Mouse (Mus musculus): Measurements from ENCODE around the gene Cdx2. TPM values are rescaled to one million over a fixed set of nuclear protein-coding genes. Genes with fewer than 3 reads are reported as not detected.
A peak's percentile ranks its signal among the peaks of the same experiment; 100 is the strongest.

Gene Cdx2
- polyA plus RNA-seq, 1 experiment from 2014 or later = not detected

GRCm38 (mm10) chr5:147302746-147303400 is 4.2 kb downstream of the Cdx2 start:
- WGBS = 5% methylated on average over 13 of the region's 13 CpGs
- Histone ChIP-seq H3K27ac (ENCODE audit: poor library complexity, severe bottlenecking) (no peak overlapping the region), H3K4me1 (replicated peaks) (peaks cover 27% of the 10 kb centered on the region)

GRCm38 (mm10) chr5:147302141-147302540 is 4.9 kb downstream of the Cdx2 start:
- no peaks in the 10 kb centered on the region for H3K9me3 ChIP-seq (replicated peaks)

More at GRCm38 (mm10) chr5:147302746-147303400, 4.2 kb downstream of the Cdx2 start:
- Histone ChIP-seq H3K4me2 (no peak overlapping the region), H3K36me3 (no peaks in the 10 kb centered on the region), H3K9ac (no peak overlapping the region), H3K27me3 (replicated peaks) (peaks cover 95% of the 10 kb centered on the region), H3K9me3 (replicated peaks) (no peaks in the 10 kb centered on the region), H3K4me3 (no peak overlapping the region)
- no peak for ATAC-seq (ENCODE audit: insufficient number of reproducible peaks, low FRiP score)

GRCm38 (mm10) chr5:147301781-147302070 is 5.3 kb downstream of the Cdx2 start:
- Histone ChIP-seq H3K9ac (no peak overlapping the region), H3K4me1 (replicated peaks) (peaks cover 22% of the 10 kb centered on the region), H3K36me3 (no peaks in the 10 kb centered on the region), H3K27me3 (replicated peaks) (peaks cover 96% of the 10 kb centered on the region), H3K4me3 (no peak overlapping the region), H3K9me3 (replicated peaks) (no peaks in the 10 kb centered on the region), H3K27ac (ENCODE audit: poor library complexity, severe bottlenecking) (no peak overlapping the region), H3K4me2 (no peak overlapping the region)
- WGBS = 1% methylated on average over 10 of the region's 10 CpGs
- ATAC-seq (ENCODE audit: insufficient number of reproducible peaks, low FRiP score) = no peak

More at GRCm38 (mm10) chr5:147302141-147302540, 4.9 kb downstream of the Cdx2 start:
- Histone ChIP-seq H3K9ac (no peak overlapping the region), H3K27ac (ENCODE audit: poor library complexity, severe bottlenecking) (no peak overlapping the region), H3K4me2 (no peak overlapping the region), H3K36me3 (no peaks in the 10 kb centered on the region), H3K4me3 (no peak overlapping the region), H3K4me1 (replicated peaks) (peaks cover 26% of the 10 kb centered on the region), H3K27me3 (replicated peaks) (peaks cover 96% of the 10 kb centered on the region)
- 3% methylated on average over 8 of the region's 8 CpGs for WGBS
- no peak for ATAC-seq (ENCODE audit: insufficient number of reproducible peaks, low FRiP score)

- 0 out of 2 replicates have a peak overlapping the region, but pooled peaks have one; percentile 7 for H3K4me3 ChIP-seq
- WGBS = under 1% methylated on average over 21 of the region's 21 CpGs
- H3K4me1 ChIP-seq (replicated peaks) = peaks cover 16% of the 10 kb centered on the region
These were observed 5.9 kb downstream of the Cdx2 start for GRCm38 (mm10) chr5:147300917-147301780.

DNA sequence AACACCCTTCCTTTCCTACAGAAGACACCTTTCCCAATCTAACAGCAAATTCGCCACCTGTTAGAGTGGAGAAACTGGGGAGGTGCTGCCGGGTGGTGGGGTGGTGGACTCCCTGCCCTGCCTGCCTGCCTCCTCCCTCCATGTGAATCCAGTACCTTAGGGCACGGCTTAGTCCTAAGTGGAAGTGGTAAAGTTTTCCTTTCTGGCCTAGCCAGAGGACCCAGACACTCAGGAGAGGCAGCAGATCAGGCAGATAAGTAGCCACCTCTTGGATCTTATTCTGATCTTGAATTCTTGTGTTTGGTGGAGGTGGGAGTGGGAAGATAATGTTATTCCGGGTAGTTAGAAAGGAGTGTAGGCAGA is 7.1 kb downstream of the Cdx2 start:
- H3K36me3 ChIP-seq = no peaks in the 10 kb centered on the region
- ATAC-seq (ENCODE audit: insufficient number of reproducible peaks, low FRiP score) = no peak
- H3K4me1 ChIP-seq (replicated peaks) = peaks cover 14% of the 10 kb centered on the region
- peak overlapping the region; percentile 37 for H3K4me3 ChIP-seq
- no peaks in the 10 kb centered on the region for H3K9me3 ChIP-seq (replicated peaks)
- H3K27ac ChIP-seq (ENCODE audit: poor library complexity, severe bottlenecking) = no peak overlapping the region
- H3K27me3 ChIP-seq (replicated peaks) = peaks cover 92% of the 10 kb centered on the region
- H3K4me2 ChIP-seq = peak overlapping the region; percentile 66
- no peak overlapping the region for H3K9ac ChIP-seq
- WGBS = under 1% methylated on average over 4 of the region's 4 CpGs

More at GRCm38 (mm10) chr5:147300917-147301780, 5.9 kb downstream of the Cdx2 start:
- Histone ChIP-seq H3K36me3 (no peaks in the 10 kb centered on the region), H3K9ac (no peak overlapping the region), H3K9me3 (replicated peaks) (no peaks in the 10 kb centered on the region), H3K4me2 (no peak overlapping the region), H3K27ac (ENCODE audit: poor library complexity, severe bottlenecking) (no peak overlapping the region), H3K27me3 (replicated peaks) (peaks cover 94% of the 10 kb centered on the region)
- no peak for ATAC-seq (ENCODE audit: insufficient number of reproducible peaks, low FRiP score)

GRCm38 (mm10) chr5:147299255-147300000 is 7.6 kb downstream of the Cdx2 start:
- WGBS = 1% methylated on average over 40 of the region's 41 CpGs
- H3K9me3 ChIP-seq (replicated peaks) = no peaks in the 10 kb centered on the region
- peak overlapping the region; percentile 66 for H3K4me2 ChIP-seq
- peaks cover 92% of the 10 kb centered on the region for H3K27me3 ChIP-seq (replicated peaks)
- peaks cover 14% of the 10 kb centered on the region for H3K4me1 ChIP-seq (replicated peaks)
- H3K4me3 ChIP-seq = peak overlapping the region; percentile 37
- H3K9ac ChIP-seq = no peak overlapping the region; the same call in 1 of the 2 replicates
- ATAC-seq (ENCODE audit: insufficient number of reproducible peaks, low FRiP score) = peak; percentile 55
- no peak overlapping the region for H3K27ac ChIP-seq (ENCODE audit: poor library complexity, severe bottlenecking)
- no peaks in the 10 kb centered on the region for H3K36me3 ChIP-seq

GRCm38 (mm10) chr5:147297249-147297648 is 9.8 kb downstream of the Cdx2 start:
- Histone ChIP-seq H3K9ac (no peak overlapping the region), H3K4me3 (no peak overlapping the region), H3K27me3 (replicated peaks) (peaks cover 91% of the 10 kb centered on the region), H3K36me3 (no peaks in the 10 kb centered on the region), H3K4me1 (replicated peaks) (peaks cover 30% of the 10 kb centered on the region), H3K4me2 (no peak overlapping the region), H3K9me3 (replicated peaks) (no peaks in the 10 kb centered on the region), H3K27ac (ENCODE audit: poor library complexity, severe bottlenecking) (no peak overlapping the region)
- 49% methylated on average over 4 of the region's 5 CpGs for WGBS
- no peak for ATAC-seq (ENCODE audit: insufficient number of reproducible peaks, low FRiP score)

DNA sequence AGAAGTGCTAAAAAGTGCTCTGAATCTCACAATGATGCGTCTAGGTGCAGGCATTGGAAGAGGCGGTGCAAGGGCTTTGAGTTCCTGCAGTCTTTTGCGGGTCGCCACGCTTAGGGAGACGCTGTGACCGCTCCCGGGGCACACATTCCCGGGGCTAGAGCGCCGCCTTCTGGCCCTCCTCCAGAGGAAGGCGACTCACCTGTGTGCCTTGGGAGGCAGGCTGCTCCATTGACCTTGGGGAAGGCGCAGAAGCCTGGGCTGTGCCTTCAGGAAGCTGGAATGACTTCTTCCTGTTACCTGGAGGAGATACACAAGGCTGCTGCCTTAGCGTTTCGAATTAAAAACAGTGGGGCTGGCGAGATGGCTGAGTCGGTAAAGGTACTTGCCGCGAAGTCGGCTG is 12.9 kb downstream of the Cdx2 start:
- peaks cover 21% of the 10 kb centered on the region for H3K4me1 ChIP-seq (replicated peaks)
- no peak overlapping the region for H3K4me3 ChIP-seq
- peaks cover 74% of the 10 kb centered on the region for H3K27me3 ChIP-seq (replicated peaks)
- H3K9me3 ChIP-seq (replicated peaks) = no peaks in the 10 kb centered on the region
- no peak overlapping the region for H3K9ac ChIP-seq
- 10% methylated on average over 20 of the region's 20 CpGs for WGBS
- H3K4me2 ChIP-seq = no peak overlapping the region
- H3K27ac ChIP-seq (ENCODE audit: poor library complexity, severe bottlenecking) = no peak overlapping the region
- no peak for ATAC-seq (ENCODE audit: insufficient number of reproducible peaks, low FRiP score)
- no peaks in the 10 kb centered on the region for H3K36me3 ChIP-seq

- Histone ChIP-seq H3K9me3 (replicated peaks) (no peaks in the 10 kb centered on the region), H3K4me1 (replicated peaks) (peaks cover 21% of the 10 kb centered on the region), H3K36me3 (no peaks in the 10 kb centered on the region), H3K4me3 (no peak overlapping the region), H3K4me2 (peak overlapping the region; percentile 10), H3K27ac (ENCODE audit: poor library complexity, severe bottlenecking) (no peak overlapping the region), H3K27me3 (replicated peaks) (peaks cover 68% of the 10 kb centered on the region), H3K9ac (no peak overlapping the region)
- 13% methylated on average over 18 of the region's 18 CpGs for WGBS
- peak; percentile 73; the same call in 1 of the 2 replicates for ATAC-seq (ENCODE audit: insufficient number of reproducible peaks, low FRiP score)
These were observed 13.8 kb downstream of the Cdx2 start for GRCm38 (mm10) chr5:147293127-147293910.

DNA sequence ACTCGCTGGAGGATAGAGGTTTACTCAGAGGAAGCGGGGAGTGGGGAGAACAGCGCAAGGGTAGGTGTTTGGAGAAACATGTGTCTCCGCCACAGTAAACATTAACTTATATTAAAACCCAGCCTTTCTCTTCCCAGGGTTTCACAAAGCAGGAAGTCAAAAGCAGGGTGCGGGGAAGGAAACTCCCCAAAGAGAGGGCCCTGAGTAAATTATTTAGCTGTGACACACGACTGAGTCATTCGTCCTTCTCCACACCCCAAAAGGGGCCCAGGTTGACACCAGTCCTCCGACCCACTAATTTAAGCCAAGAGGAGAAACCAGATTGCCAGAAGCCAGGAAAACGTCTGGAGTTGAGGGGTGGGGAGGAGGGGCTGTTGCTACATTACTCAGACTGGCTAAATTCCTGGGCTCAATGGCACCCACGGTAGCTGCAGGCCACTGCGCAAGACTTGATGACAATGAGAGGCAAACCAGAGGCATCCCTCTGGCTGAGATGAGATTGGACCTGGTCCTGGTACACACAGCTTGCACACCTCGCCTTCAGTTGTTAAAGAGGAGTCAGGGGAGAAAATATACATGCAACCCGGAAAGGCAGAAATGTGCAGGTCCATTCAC is 14.5 kb downstream of the Cdx2 start:
- Histone ChIP-seq H3K9me3 (replicated peaks) (no peaks in the 10 kb centered on the region), H3K27ac (ENCODE audit: poor library complexity, severe bottlenecking) (no peak overlapping the region), H3K36me3 (no peaks in the 10 kb centered on the region), H3K27me3 (replicated peaks) (peaks cover 66% of the 10 kb centered on the region), H3K4me3 (no peak overlapping the region), H3K4me2 (peak overlapping the region; percentile 10), H3K9ac (no peak overlapping the region), H3K4me1 (replicated peaks) (peaks cover 21% of the 10 kb centered on the region)
- ATAC-seq (ENCODE audit: insufficient number of reproducible peaks, low FRiP score) = no peak
- WGBS = 19% methylated on average over 13 of the region's 13 CpGs

All from heart, embryonic 12.5 days (tissue).